8 mouse cellular contexts compared by ENCODE assay signal in genomic region chr14:27230262-27231022, GRCm38 (mm10).
DNase-seq lines count a peak whose midpoint lies in the region; ATAC-seq and TF ChIP-seq lines count a peak whose summit lies in the region.

No protein-coding gene starts in this region.

- no peak for TF ChIP-seq POLR2A in cerebellum, adult 2 months (IDR thresholded peaks at IDR 0.05; ENCODE audit: borderline replicate concordance, insufficient read depth, low read length)

- H3K4me2 ChIP-seq in heart, embryonic 12.5 days: peak overlapping the region; percentile 46

- peak; percentile 8 for ATAC-seq in CD4-positive, CD25-positive, alpha-beta regulatory T cell, adult 4 months
- peak; percentile 16 for ATAC-seq in activated CD4-positive, CD25-positive, alpha-beta regulatory T cell, adult 4 months
- peak; percentile 72 for ATAC-seq in heart, embryonic 12.5 days (ENCODE audit: insufficient number of reproducible peaks, low FRiP score)
- ATAC-seq in megakaryocyte progenitor cell, adult 5-6 weeks (replicated peaks; ENCODE audit: poor library complexity): peak; percentile 26

- H3K36me3 ChIP-seq in heart, embryonic 12.5 days: no peaks in the 10 kb centered on the region

- peak overlapping the region; percentile 85 for H3K27ac ChIP-seq in heart, embryonic 12.5 days (ENCODE audit: poor library complexity, severe bottlenecking)
- H3K27ac ChIP-seq in cerebellum, adult 2 months (ENCODE audit: insufficient read depth, low read length): no peak overlapping the region

- DNase-seq in kidney, postnatal 36 days: peak; percentile 39 to 43
- peak; percentile 51 to 56 for DNase-seq in thymus, postnatal 36 days
- DNase-seq in cerebellum, adult 2 months: no peak
- DNase-seq in adrenal gland, postnatal 25 days: no peak

- no peak overlapping the region for H3K4me3 ChIP-seq in heart, embryonic 12.5 days
- no peak overlapping the region for H3K4me3 ChIP-seq in cerebellum, adult 2 months (replicated peaks; ENCODE audit: insufficient read depth, low read depth, low read length)

- H3K27me3 ChIP-seq in heart, embryonic 12.5 days (replicated peaks): no peaks in the 10 kb centered on the region
- no peaks in the 10 kb centered on the region for H3K27me3 ChIP-seq in cerebellum, adult 2 months (ENCODE audit: control insufficient read depth, insufficient read depth, low read length)

- peaks cover 41% of the 10 kb centered on the region for H3K4me1 ChIP-seq in heart, embryonic 12.5 days (replicated peaks)
- H3K4me1 ChIP-seq in cerebellum, adult 2 months (ENCODE audit: control insufficient read depth, insufficient read depth, low read length): no peaks in the 10 kb centered on the region

- H3K9me3 ChIP-seq in heart, embryonic 12.5 days (replicated peaks): no peaks in the 10 kb centered on the region

- WGBS in heart, embryonic 12.5 days: 19% methylated on average over 18 of the region's 18 CpGs
- 70% methylated on average over 18 of the region's 18 CpGs for WGBS in cerebellum, adult 2 months

- no peak for TF ChIP-seq CTCF in cerebellum, adult 2 months (IDR thresholded peaks at IDR 0.05; ENCODE audit: borderline replicate concordance, insufficient read depth, low read depth, low read length)

- no peak overlapping the region for H3K9ac ChIP-seq in heart, embryonic 12.5 days

Comparison
In these comparisons a context has a peak if more than half of its experiments do, and no peak if none do; other contexts are left out.
1. ATAC-seq: peak in every context shown above with its lines; median percentile 72 in heart, embryonic 12.5 days; 26 in megakaryocyte progenitor cell, adult 5-6 weeks; 16 in activated CD4-positive, CD25-positive, alpha-beta regulatory T cell, adult 4 months; 8 in CD4-positive, CD25-positive, alpha-beta regulatory T cell, adult 4 months.
2. DNase-seq: peak in kidney, postnatal 36 days (2 of 2) and thymus, postnatal 36 days (2 of 2); none in cerebellum, adult 2 months (0 of 2) and adrenal gland, postnatal 25 days (single experiment).